Mouse (Mus musculus) adrenal gland, postnatal 4 days (tissue): Measurements from ENCODE around the gene Stub1. TPM values are rescaled to one million over a fixed set of nuclear protein-coding genes. Genes with fewer than 3 reads are reported as not detected.
A peak's percentile ranks its signal among the peaks of the same experiment; 100 is the strongest.

Experiments used
- DNase-seq, 2 experiments: peaks; one replicate each; pipeline ENCODE4 v3.0.0; 2021 to 2022; ENCODE audit warnings: low spot score in 2 of 2, mixed read lengths in 2 of 2
- total RNA-seq, 2 experiments: library from RNA; stranded (reverse); gene quantifications; 2 replicates each; pipeline ENCODE4 v1.2.3; 2021

The Stub1 gene
- total RNA-seq, 2 experiments from 2014 or later, result 210 to 213 TPM

DNA sequence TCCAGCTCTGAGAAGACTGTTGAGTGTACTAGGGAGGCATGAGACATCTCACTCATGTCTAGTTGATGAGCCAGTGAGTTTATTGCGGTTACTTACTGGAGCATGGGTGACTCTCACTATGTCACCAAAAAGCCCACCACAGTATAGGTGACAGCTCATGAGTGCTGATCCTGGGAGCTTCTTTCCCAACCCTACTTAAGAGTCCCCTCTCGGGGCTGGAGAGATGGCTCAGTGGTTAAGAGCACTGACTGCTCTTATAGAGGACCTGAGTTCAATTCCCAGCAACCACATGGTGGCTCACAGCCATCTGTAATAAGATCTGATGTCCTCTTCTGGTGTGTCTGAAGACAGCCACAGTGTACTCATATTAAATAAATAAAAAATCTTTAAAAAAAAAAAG lies 36.8 kb upstream of the Stub1 start:
- no peak for DNase-seq

DNA sequence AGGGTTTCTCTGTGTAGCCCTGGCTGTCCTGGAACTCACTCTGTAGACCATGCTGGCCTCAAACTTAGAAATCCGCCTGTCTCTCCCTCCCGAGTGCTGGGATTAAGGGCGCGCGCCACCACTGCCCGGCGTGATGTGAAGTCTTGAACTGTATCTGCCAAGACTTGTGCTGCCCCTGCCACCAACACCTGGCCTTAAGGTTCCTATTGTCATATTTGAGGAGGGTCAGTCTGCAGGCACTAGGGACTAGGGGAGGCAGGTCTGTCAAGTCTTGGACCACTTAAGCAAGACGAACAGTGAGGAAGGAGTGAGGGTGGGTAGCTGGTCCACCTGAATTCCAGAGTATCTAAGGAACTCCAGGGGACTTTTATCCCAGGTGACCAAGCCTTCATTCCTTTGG lies 36.3 kb upstream of the Stub1 start:
- no peak for DNase-seq

DNA sequence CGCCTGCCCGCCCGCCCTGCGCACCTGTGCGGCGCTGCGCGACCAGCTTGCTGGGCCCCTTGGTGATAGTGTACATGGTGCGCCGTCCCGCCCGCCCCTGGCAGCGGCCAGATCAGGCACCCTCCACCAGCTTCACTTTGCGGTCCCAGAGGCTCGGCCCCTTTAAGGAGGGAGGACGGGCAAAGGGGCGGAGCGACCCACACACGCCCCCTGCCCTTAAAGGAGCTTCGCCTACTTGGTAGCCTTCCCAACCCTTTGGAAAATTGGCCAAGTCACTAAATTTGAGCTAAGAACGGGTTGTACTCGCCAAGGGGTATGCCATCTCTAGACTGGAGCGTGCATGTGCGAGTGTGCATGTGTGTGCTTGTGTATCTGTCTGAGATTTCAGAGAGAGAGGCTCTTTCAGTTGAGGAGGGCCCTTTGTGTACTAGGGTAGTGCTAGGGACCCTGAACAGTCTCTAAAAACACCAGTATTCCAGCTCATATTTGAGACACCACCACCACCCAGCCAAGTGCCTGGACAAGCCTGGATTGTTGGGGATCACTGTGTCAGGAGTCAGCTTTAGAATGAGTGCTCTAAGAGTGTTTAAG lies 35.5 kb upstream of the Stub1 start, which contains the start of gene Mcrip2:
Gene Mcrip2, minus strand, starts transcription at position 164 of the 591 bp plus-strand sequence.
- DNase-seq, result peak; percentile 54 to 75

DNA sequence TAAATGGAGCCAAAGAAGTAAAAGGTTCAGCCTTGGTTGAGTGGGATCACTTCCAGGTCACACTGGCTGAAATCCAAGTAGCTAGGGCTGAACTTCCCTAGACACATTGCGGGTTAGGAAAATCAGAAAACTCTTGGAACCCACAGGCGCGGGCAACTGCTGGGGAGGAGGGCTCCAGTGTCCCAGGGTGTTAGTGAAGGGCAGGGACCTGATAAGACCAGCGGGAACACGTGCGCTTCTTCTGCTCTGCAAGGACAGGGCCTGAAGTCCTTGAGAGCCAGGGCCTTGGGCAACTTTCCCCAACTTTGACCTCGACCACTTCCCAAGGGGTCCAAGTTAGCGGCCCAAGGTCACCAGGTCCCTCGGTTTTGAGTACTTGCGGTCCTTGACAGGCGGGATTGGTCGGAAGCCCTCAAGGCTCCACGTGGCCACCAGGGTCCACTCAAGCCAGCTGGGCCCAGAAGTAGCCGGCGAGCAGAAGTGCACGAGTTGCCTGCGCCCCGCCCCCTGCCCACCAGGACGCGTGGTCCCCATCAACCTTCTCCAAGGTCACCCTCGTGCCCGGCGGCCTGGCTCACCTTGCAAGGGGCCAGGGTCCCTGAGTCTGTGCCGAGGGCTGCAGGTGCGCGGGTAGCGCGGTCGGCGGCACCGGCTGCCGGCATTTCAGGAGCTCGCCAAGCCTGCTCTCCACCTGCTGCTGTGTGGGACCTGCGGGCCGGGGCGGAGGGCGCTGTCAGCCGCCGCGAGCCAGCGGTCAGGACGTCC lies 34.8 kb upstream of the Stub1 start:
- DNase-seq, result peak; percentile 42 to 65

DNA sequence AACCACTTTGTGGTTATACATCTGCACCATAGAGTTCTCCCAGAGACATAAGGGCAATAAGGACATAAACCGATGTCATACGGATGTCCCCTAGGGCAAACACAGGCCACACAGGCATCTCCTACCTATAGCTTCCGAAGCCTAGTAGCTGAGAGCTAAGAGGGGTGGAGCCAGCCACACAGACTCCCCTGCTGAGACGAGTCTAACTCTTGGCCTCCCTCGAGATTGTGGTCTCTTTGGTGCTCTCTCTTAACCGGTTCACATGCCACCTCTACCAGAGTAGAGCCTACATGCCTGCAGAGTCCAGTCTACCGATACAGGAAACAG lies 34.3 kb upstream of the Stub1 start:
- DNase-seq, result no peak

DNA sequence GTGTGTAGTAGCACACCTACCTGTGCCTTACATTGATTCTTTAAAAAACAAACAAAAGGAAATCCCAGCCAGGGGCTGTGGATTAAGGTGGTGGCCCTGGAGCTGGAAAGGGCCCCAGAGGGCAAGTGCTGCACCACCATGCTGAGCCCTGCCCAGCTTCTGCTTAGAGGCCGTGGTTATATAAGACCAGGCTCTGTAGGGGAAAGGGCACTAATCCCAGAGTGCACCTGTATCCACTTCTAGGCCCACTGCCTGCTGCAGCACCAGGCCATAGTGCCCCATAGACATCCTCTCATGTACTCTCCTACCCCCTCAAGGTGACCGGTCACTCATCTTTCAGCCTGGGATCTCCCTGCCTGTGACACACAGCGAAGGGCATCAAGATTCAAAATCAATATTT lies 33.0 kb upstream of the Stub1 start:
- DNase-seq, result no peak

DNA sequence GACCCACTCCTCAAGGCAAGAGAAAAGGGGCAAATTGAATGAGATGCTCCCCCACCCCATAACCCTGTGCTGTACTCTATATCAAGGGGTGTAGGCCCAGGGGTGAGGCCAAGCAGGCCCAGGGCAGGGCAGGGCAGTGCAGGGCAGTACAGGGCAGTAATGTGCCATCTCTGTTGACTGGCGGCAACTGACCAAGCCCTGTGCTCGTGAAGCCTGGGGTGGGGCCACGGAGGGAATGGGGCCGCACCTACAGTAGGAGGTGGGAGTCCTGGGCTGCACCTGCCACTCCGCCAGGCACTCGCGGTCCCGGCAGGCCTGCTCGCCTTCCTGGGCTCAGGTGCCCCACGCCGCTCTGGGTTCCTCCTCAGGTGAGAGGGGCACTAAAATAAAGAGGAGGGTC lies 32.1 kb upstream of the Stub1 start:
- no peak for DNase-seq

DNA sequence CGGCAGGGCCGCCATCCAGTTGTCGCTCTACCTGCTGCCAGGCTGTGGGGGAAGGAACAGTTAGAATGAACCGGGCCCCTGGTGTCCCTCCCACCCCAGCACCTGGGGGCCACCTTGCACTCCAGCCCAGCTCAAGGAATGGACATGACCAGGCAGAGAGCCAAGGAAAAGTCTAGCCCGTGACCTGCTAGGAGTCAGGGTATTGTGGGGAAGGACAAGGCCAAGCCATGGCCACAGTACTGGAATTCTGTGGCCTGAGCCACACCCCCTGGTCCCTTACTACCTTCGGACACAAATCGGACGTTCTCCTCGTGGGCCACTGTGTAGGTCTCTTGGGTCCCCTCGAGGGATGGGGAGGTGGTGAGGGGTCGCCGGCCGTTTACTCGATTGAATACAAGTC lies 31.1 kb upstream of the Stub1 start:
- no peak for DNase-seq

DNA sequence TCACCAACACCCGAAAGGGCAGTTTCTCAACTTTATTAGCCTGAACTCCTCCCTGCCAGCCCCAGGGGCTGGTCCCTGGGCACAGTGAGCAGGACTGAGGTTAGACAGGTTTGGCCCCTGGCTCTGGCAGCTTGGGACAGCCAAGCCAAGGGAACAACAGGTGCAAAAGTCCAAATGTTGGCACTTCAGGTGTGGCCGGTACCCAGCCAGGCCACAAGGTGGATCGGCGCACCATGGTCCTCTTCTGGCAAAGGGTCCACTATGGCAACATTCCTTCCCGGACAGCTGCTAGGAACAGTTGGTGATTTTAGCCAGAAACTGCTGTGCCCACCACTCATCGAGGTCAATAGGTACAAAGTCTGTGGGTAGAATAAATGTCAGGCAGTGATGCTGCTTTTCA lies 30.5 kb upstream of the Stub1 start:
- no peak for DNase-seq

DNA sequence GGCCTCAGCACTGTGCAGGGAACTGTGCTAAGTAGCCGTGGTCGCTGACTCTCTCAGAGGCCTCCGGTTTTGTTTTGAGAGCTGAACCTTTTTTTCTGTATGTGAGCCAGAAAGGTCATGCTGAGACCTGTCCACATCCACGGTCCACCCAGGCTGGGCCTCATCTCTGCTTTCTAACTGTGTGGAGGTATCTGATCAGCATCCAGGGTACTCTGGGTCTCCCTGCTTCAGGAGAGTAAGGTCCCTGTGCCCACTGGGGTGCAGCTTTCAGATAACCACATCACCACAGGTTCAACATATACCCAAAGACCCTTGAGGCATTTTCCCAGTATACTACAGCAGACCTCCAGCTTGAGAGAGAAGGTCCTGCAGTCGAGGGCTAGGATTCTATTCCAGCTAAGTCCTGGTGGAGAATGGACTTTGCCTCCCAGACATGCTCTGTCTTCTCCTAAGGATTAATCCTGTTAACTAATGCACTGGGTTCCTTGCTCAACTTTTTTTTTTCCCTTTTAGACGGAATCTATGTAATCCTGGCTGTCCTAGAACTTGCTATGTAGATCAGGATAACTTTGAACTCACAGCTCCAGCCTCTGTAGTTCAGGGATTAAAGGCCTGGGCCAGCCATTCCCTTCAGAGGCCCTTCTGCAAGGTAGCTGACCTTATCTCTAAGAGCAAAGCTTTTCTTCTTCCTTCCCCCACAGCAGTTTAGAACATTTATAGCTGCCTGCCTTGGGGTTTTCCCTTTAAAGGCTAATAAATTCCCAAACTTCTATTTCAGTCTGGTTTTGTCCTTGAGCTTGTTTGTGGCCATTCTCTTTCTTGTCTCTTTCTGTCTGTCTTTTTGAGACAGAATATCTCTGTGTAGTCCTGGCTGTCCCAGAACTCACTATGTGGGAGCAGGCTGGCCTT lies 28.8 kb upstream of the Stub1 start:
- no peak for DNase-seq

DNA sequence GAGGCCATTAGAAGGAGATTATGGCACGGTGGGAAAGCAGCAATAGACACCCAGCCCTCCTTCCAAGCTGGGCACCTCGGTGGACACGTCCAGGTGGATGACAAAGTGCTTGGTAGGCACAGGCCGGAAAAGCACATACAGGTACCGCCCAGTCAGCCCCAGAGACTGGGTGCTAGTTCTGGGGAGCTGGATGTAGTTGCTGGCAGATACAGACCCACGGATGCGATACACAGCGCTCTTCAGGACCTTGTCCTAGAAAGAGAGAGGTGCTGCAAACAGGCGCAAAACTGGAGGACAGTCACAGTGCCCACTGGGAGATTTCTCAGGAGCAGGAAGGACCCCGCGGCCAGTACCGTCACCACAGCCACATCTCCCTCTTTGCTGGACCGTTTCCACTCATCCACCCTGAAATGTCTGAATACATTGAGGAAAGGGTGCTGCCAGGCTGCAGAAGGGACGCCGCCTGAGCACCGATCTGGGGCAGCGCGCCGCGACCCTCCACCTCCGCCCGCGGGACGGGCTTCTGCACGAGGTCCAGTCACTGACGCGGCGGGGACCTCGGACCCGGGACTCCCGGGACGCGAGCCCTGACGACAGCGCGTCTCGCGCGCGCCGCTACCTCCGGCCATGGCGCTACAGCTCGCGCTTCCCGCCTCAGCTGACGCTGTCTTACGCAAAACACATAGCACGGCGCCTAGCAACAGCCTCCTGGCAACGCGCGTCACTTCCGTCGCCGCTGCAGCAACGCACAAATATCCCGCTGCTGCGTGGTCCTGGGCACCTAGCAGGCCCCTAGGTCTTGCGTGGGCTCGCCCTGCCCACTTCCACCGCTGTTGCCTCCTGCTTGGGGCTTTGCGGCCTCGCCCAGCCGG lies 27.9 kb upstream of the Stub1 start, which contains the start of gene Wdr90:
Gene Wdr90, minus strand, starts transcription at position 670 of the 872 bp plus-strand sequence.
- DNase-seq, result peak; percentile 77 to 83

DNA sequence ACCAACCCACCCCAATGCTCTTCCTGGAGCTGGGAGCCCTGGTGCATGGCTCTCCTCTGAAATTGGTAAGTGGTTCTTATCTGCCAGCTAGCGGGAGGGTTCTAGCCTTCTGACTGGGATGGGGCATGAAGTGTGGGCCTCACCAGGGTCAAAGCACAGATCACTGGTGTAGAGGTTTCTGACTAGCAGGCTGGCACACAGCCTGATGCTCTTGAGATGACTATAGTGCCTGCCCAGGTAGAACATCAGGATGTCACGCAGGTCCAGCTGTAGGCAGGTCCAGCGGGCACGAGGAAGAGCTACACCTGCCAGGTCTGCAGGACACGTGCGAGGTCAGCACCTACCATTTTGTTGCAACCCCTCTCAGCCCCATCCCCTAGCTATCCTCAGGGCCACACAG lies 27.0 kb upstream of the Stub1 start:
- DNase-seq, result no peak

DNA sequence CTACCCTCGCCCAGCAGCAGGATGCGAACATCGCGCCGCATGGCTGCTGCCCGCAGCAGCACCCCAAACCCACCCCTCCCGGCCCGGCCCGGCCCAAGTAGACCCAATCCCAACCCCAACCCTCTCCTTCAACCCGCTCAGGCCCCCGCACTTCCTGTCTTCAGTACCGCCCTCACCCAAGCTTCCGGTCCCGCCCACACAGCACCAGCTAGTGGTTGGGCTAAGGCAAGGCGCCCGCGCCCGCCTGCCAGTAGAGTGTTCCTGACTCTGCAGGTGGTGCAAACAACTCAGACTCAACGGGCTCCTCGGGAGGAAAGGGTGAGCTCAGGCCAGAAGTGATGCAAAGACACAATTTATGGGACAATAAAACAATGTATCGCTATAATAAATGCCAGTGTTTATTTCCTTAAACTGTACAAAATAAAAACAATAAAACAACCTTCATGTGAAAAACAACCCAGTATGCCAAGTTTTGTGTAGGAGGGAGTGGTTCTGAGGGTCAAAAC lies 11.2 kb upstream of the Stub1 start, which contains the start of gene Rhot2:
Gene Rhot2, minus strand, starts transcription at position 456 of the 506 bp plus-strand sequence.
- DNase-seq, result peak; percentile 74 to 89

DNA sequence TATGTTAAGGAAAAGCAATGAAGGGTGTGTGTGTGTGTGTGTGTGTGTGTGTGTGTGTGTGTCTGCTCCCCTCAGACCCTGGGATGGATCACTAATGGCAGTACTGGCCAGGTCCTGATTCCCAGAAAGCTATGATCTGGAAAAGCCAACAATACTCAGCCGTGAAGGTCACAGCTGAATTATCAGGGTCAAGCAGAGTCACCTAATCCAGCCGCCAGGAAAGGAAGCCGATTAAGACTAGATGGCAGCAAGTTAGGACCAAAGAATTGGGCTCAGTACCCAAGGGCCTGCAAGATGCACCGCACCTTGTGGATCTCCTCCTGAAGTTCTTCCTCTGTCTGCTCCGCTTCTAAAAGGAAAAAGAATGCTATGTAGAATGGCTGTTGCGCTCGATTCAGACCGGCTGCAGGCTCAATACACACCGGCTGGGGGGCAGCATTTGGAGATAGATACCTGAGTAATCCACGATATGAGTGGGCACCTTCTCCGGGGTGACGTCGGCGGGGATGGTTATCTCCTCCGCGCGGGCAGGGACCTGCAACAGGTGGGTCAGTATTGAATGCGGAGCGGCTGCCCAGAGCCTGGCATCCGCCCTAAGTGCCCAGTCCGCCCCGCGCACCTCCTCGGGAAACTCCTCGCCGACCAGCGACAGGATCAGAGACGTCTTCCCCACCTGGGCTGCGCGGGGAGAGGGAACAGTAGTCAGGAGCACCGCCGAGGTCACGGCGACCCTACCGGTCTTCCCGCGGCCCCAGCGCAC lies 10.6 kb upstream of the Stub1 start:
- no peak for DNase-seq

DNA sequence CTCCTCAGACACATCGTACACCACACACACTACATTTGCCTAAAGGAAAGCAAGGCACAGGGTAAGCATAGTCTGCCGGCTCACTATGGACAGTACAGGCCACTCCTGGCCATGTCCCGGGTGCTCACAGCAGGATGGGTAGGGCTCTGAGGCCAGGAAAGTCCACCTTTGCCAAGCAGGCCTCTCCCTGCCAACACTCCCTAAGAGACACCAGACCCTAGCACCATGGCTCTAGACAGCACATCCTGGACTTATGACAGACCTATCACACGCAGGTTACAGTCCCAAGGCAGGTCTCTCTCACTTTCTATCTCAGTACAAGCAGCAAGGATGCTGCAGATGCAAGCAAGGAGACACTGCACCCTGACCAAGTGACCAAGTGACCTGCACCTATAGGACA lies 9.9 kb upstream of the Stub1 start:
- no peak for DNase-seq

DNA sequence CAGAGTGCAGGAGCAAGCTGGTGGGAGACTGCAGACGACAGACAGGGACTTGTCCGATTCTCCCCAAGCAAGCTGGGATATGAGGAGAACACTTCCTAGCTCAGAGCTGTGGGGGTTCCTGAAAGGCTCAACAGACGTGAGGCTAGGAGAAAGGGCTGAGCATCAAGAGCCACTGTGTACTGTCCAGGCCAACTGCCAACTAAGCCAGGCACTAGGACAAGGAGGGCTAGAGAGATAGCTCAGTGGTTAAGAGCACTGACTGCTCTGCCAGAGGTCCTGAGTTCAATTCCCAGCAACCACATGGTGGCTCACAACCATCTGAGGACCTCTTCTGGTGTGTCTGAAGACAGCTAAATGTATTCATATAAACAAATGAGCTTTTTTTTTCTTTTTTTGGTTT lies 9.3 kb upstream of the Stub1 start:
- DNase-seq, result no peak

DNA sequence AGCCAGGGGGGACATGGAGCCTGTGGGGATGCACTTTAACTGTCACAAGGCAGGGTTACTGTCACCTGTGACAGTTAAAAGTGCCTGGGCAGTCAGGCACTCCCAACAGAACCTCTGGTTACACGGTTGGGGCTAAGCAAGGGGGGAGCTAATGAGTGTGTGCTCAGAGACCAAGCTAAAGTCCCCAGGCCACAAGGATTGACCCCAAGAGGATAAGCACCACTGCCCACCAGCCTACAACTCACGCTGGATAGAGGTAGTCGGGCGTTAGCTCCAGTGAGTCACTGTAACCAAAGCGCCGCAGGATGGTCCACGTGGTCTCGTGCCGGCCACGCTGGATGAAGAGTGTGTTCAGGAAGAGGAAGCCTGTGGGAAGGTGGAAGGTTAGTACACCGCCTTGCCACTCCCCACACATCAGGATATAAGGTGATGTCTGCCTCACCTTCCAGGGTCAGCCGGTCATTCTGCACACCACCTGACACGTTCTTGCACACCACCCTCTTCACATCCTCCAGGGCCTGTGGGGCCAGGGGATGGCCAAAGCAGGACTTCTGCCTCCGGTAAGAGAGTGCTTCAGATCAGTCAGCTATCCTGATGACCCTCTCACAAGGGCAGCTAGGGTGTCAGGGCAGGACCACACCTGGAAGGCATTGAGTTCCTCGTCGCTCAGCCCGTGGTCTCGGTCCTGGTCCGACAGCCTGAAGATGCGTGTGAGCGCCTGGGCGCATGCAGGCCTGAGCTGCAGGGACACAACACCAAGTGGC lies 8.1 kb upstream of the Stub1 start, which contains the start of gene Gm20683:
Gene Gm20683, minus strand, starts transcription at position 647 of the 764 bp plus-strand sequence.
- DNase-seq, result no peak

DNA sequence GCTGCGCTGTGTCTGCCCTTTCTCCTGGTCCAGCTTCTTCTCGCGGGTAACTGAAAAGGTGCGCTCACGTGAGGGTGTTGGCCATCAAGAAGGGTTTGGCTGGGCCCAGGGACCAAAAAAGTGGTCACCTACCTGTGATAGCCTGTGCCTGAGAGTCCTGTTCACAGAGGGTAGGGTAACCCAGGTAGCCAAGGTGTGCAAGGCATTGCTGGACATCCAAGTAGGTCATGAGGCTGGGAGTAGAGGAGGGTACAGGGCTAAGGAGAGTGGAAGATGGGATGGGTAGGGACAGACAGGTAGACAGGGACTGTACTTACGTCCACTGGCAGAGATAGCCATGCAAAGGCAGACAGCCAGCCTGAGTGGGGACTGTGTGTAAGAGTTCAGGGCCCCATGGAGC lies 7.3 kb upstream of the Stub1 start:
- DNase-seq, result no peak
